Mouse (Mus musculus) stomach, embryonic 14.5 days (tissue): Measurements from ENCODE around the gene Ephb3. TPM values are rescaled to one million over a fixed set of nuclear protein-coding genes. Genes with fewer than 3 reads are reported as not detected.

Source experiments
- ATAC-seq: fragments of 200-750 bp; cut with Nextera tagmentation; 2 replicates; pipeline ENCODE4 v1.8.0; 2017; ENCODE audit warnings: low read depth, moderate TSS enrichment; ENCODE audit not compliant: insufficient number of reproducible peaks, insufficient read depth, low FRiP score
- H3K27ac ChIP-seq: fragments of 300-500 bp; sonication (generic); 2 replicates; pipeline ENCODE4 v1.5.1; 2014; ENCODE audit warnings: mild to moderate bottlenecking, low read length, moderate library complexity, mixed read lengths
- H3K27me3 ChIP-seq: fragments of 300-500 bp; sonication (generic); 2 replicates; pipeline ENCODE4 v1.6.1; 2014; ENCODE audit warnings: low read length, control low read depth, mixed read lengths; ENCODE audit not compliant: control insufficient read depth, insufficient read depth
- H3K36me3 ChIP-seq: fragments of 300-500 bp; sonication (generic); 2 replicates; pipeline ENCODE4 v1.6.1; 2014; ENCODE audit warnings: mild to moderate bottlenecking, control low read depth, low read length, moderate library complexity, mixed read lengths; ENCODE audit not compliant: control insufficient read depth, insufficient read depth
- H3K4me1 ChIP-seq: fragments of 300-500 bp; sonication (generic); 2 replicates; pipeline ENCODE4 v1.6.1; 2014; ENCODE audit warnings: low read length, control low read depth, mixed read lengths; ENCODE audit not compliant: control insufficient read depth, insufficient read depth
- H3K4me2 ChIP-seq: fragments of 300-500 bp; sonication (generic); replicated peaks from 2 replicates; pipeline ENCODE4 v1.6.1; 2014; ENCODE audit warnings: low read depth, low read length, control low read depth
- H3K4me3 ChIP-seq: fragments of 300-500 bp; sonication (generic); 2 replicates; pipeline ENCODE4 v1.5.1; 2014; ENCODE audit warnings: low read depth, low read length, control low read depth
- H3K9ac ChIP-seq: fragments of 300-500 bp; sonication (generic); replicated peaks from 2 replicates; pipeline ENCODE4 v1.6.1; 2014; ENCODE audit warnings: low read depth, mild to moderate bottlenecking, control low read depth, low read length, moderate library complexity, mixed read lengths
- H3K9me3 ChIP-seq: fragments of 300-500 bp; sonication (generic); 2 replicates; pipeline ENCODE4 v1.6.1; 2016; ENCODE audit warnings: low read depth, low read length, control low read depth; ENCODE audit not compliant: control insufficient read depth
- WGBS: fragments of 180-500 bp; shearing (Covaris S2); extraction: QIAGEN DNeasy Blood & Tissue Kit; methylation state at CpG from one replicate; pipeline ENCODE4 v1.1.7; 2014; 5-methylcytosine and 5-hydroxymethylcytosine counted together
- polyA plus RNA-seq: library from polyadenylated mRNA; unstranded; fragments of >200 nt; fragmentation: Nextera tagmentation; extraction: Ambion mirVana; gene quantifications from 2 replicates; pipeline ENCODE4 v1.2.1, GENCODE M21; 2014

Gene Ephb3
- polyA plus RNA-seq, 1 experiment from 2014 or later, result 27.6 TPM

- H3K4me1 ChIP-seq, result peaks cover 59% of the 10 kb centered on the region
- 54% methylated on average over 3 of the region's 3 CpGs for WGBS
- H3K9me3 ChIP-seq, result no peaks in the 10 kb centered on the region
These were observed 40.2 kb downstream of the Ephb3 start for GRCm38 (mm10) chr16:21244803-21245202.

GRCm38 (mm10) chr16:21245387-21245786, 40.8 kb downstream of the Ephb3 start:
- no peak for ATAC-seq
- no peak overlapping the region for H3K9ac ChIP-seq
- H3K27ac ChIP-seq, result no peak overlapping the region; the same call in 1 of the 2 replicates
- H3K4me3 ChIP-seq, result no peak overlapping the region
- no peaks in the 10 kb centered on the region for H3K36me3 ChIP-seq
- H3K4me1 ChIP-seq, result peaks cover 53% of the 10 kb centered on the region
- no peaks in the 10 kb centered on the region for H3K9me3 ChIP-seq
- no peak overlapping the region for H3K4me2 ChIP-seq
- no peaks in the 10 kb centered on the region for H3K27me3 ChIP-seq
- WGBS, result 28% methylated on average over 7 of the region's 7 CpGs

More at GRCm38 (mm10) chr16:21244803-21245202, 40.2 kb downstream of the Ephb3 start:
- Histone ChIP-seq H3K36me3 (no peaks in the 10 kb centered on the region), H3K9ac (no peak overlapping the region), H3K27ac (no peak overlapping the region), H3K27me3 (no peaks in the 10 kb centered on the region), H3K4me2 (no peak overlapping the region), H3K4me3 (no peak overlapping the region)
- ATAC-seq, result no peak

- peaks cover 47% of the 10 kb centered on the region for H3K4me1 ChIP-seq
- no peaks in the 10 kb centered on the region for H3K9me3 ChIP-seq
- ATAC-seq, result peak; percentile 78
- peak overlapping the region; percentile 34 for H3K9ac ChIP-seq
- H3K27me3 ChIP-seq, result no peaks in the 10 kb centered on the region
- peak overlapping the region; percentile 86 for H3K27ac ChIP-seq
- WGBS, result under 1% methylated on average over 29 of the region's 29 CpGs
- peak overlapping the region; percentile 68 for H3K4me2 ChIP-seq
- H3K4me3 ChIP-seq, result peak overlapping the region; percentile 27
- H3K36me3 ChIP-seq, result no peaks in the 10 kb centered on the region
These were observed 41.4 kb downstream of the Ephb3 start for GRCm38 (mm10) chr16:21245931-21246390.

GRCm38 (mm10) chr16:21246391-21247036, 42.0 kb downstream of the Ephb3 start:
- H3K4me1 ChIP-seq, result peaks cover 46% of the 10 kb centered on the region

GRCm38 (mm10) chr16:21247037-21247432, 42.5 kb downstream of the Ephb3 start:
- Histone ChIP-seq H3K27me3 (no peaks in the 10 kb centered on the region), H3K9me3 (no peaks in the 10 kb centered on the region), H3K4me1 (peaks cover 46% of the 10 kb centered on the region), H3K36me3 (no peaks in the 10 kb centered on the region), H3K4me3 (no peak overlapping the region), H3K9ac (0 out of 2 replicates have a peak overlapping the region, but pooled peaks have one; percentile 34), H3K4me2 (peak overlapping the region; percentile 68), H3K27ac (peak overlapping the region; percentile 86)
- 3% methylated on average over 4 of the region's 4 CpGs for WGBS
- no peak for ATAC-seq

More at GRCm38 (mm10) chr16:21246391-21247036, 42.0 kb downstream of the Ephb3 start:
- H3K27ac ChIP-seq, result peak overlapping the region; percentile 86
- H3K4me3 ChIP-seq, result peak overlapping the region; percentile 27
- peak overlapping the region; percentile 68 for H3K4me2 ChIP-seq
- H3K27me3 ChIP-seq, result no peaks in the 10 kb centered on the region
- peak; percentile 43; the same call in 1 of the 2 replicates for ATAC-seq
- 1% methylated on average over 33 of the region's 33 CpGs for WGBS
- no peaks in the 10 kb centered on the region for H3K36me3 ChIP-seq
- no peaks in the 10 kb centered on the region for H3K9me3 ChIP-seq
- peak overlapping the region; percentile 34; the same call in 1 of the 2 replicates for H3K9ac ChIP-seq

GRCm38 (mm10) chr16:21247871-21248712, 43.5 kb downstream of the Ephb3 start:
- 17% methylated on average over 34 of the region's 38 CpGs for WGBS
- H3K9me3 ChIP-seq, result no peaks in the 10 kb centered on the region
- H3K27me3 ChIP-seq, result no peaks in the 10 kb centered on the region
- H3K4me2 ChIP-seq, result peak overlapping the region; percentile 89
- peak overlapping the region; percentile 30 for H3K4me3 ChIP-seq
- H3K4me1 ChIP-seq, result peaks cover 44% of the 10 kb centered on the region
- H3K27ac ChIP-seq, result peak overlapping the region; percentile 39; the same call in 1 of the 2 replicates
- peak overlapping the region; percentile 22; the same call in 1 of the 2 replicates for H3K9ac ChIP-seq
- H3K36me3 ChIP-seq, result no peaks in the 10 kb centered on the region
- ATAC-seq, result no peak

- no peaks in the 10 kb centered on the region for H3K9me3 ChIP-seq
- H3K4me2 ChIP-seq, result peak overlapping the region; percentile 89
- no peaks in the 10 kb centered on the region for H3K27me3 ChIP-seq
- 9% methylated on average over 34 of the region's 39 CpGs for WGBS
- peaks cover 39% of the 10 kb centered on the region for H3K4me1 ChIP-seq
- peak overlapping the region; percentile 22; the same call in 1 of the 2 replicates for H3K9ac ChIP-seq
- H3K4me3 ChIP-seq, result peak overlapping the region; percentile 30
- peak overlapping the region; percentile 39; the same call in 1 of the 2 replicates for H3K27ac ChIP-seq
- no peak for ATAC-seq
- H3K36me3 ChIP-seq, result no peaks in the 10 kb centered on the region
These were observed 44.4 kb downstream of the Ephb3 start for GRCm38 (mm10) chr16:21248713-21249531.
